In the genomic region with DNA sequence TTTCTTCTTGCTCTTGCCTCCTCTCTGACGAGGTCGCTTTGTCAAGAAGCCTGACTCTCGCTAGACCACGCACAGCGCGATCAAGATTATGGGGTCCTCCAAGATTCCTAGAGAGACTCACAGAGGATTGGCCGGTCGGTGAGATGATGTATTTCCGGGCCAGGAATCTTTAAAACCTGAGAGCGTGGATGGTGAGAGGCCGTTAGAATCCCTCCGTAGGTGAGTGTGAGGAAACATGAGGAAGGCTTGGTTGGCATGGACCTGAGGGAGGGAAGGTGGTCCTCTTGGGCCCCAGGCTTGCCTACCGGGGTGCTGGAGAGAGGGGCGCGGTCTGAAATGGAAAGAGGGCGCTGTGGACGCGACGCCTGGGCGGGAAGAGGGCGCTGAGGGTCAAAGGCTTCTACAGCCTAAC, we compare ENCODE assay signal across 10 mouse cellular contexts. TPM values are rescaled to one million over a fixed set of nuclear protein-coding genes. Genes with fewer than 3 reads are reported as not detected.
DNase-seq lines count a peak whose midpoint lies in the region; ATAC-seq and TF ChIP-seq lines count a peak whose summit lies in the region.
"Had no signal": no experiment of that assay in that cellular context is flagged by ENCODE, and none has a peak within 500 bp of the region (broad histone marks: within the 10 kb centered on the region; RNA-seq: fewer than 3 reads in every experiment).

No protein-coding gene starts in this region.

- H3K9ac ChIP-seq in MEL (ENCODE audit: control insufficient read depth, low read depth, low read length, poor library complexity, severe bottlenecking): peak overlapping the region; percentile 91
- peak overlapping the region; percentile 44 for H3K9ac ChIP-seq in embryonic facial prominence, embryonic 12.5 days
- peak overlapping the region; percentile 39 for H3K9ac ChIP-seq in neural tube, embryonic 14.5 days (replicated peaks; ENCODE audit: low read depth, low read length)

- peak; percentile 75 for DNase-seq in heart, embryonic 10.5 days (ENCODE audit: low spot score)
- no peak for DNase-seq in heart, adult 9 months (ENCODE audit: low spot score in 2 of 2)
- peak; percentile 88 for DNase-seq in MEL (ENCODE audit: low read depth, low spot score)
- peak; percentile 49 for DNase-seq in limb, embryonic 10.5 days (ENCODE audit: low spot score)
- no peak for DNase-seq in gastrocnemius, postnatal 14 days
- no peak for DNase-seq in frontal cortex, postnatal 14 days (ENCODE audit: low spot score in 2 of 2)

- H3K36me3 ChIP-seq in heart, embryonic 10.5 days: 0 out of 2 replicates have a peak, but pooled peaks cover 3% of the 10 kb centered on the region
- peaks cover 0 to 4% of the 10 kb centered on the region in 2 experiments; a peak in 2 of 4 replicates for H3K36me3 ChIP-seq in MEL (ENCODE audit: control insufficient read depth in 1 of 2, insufficient read depth in 2 of 2, low read length in 2 of 2)
- no peaks in the 10 kb centered on the region for H3K36me3 ChIP-seq in embryonic facial prominence, embryonic 12.5 days
- peaks cover 6% of the 10 kb centered on the region for H3K36me3 ChIP-seq in limb, embryonic 10.5 days
- H3K36me3 ChIP-seq in neural tube, embryonic 14.5 days (ENCODE audit: control insufficient read depth, insufficient read depth, low read length): no peaks in the 10 kb centered on the region

- peak; percentile 84 to 96 for TF ChIP-seq POLR2A in MEL (IDR thresholded peaks at IDR 0.05; ENCODE audit: control insufficient read depth in 1 of 2, insufficient read depth in 1 of 2, low read depth in 1 of 2, low read length in 2 of 2, poor library complexity in 1 of 2)

- peak overlapping the region; percentile 44 for H3K4me2 ChIP-seq in embryonic facial prominence, embryonic 12.5 days (replicated peaks)
- H3K4me2 ChIP-seq in neural tube, embryonic 14.5 days (ENCODE audit: low read depth, low read length): peak overlapping the region; percentile 43

- H3K27me3 ChIP-seq in heart, embryonic 10.5 days (ENCODE audit: insufficient read depth, poor library complexity, severe bottlenecking): no peaks in the 10 kb centered on the region
- H3K27me3 ChIP-seq in MEL (ENCODE audit: control insufficient read depth in 1 of 2, insufficient read depth in 2 of 2, low read length in 2 of 2): no peaks in the 10 kb centered on the region
- no peaks in the 10 kb centered on the region for H3K27me3 ChIP-seq in embryonic facial prominence, embryonic 12.5 days
- H3K27me3 ChIP-seq in limb, embryonic 10.5 days (ENCODE audit: low read depth, poor library complexity, severe bottlenecking): no peaks in the 10 kb centered on the region
- no peaks in the 10 kb centered on the region for H3K27me3 ChIP-seq in neural tube, embryonic 14.5 days (ENCODE audit: control insufficient read depth, insufficient read depth, low read length)

- H3K9me3 ChIP-seq in heart, embryonic 10.5 days: no peaks in the 10 kb centered on the region
- no peaks in the 10 kb centered on the region for H3K9me3 ChIP-seq in MEL (replicated peaks; ENCODE audit: insufficient read depth, low read length)
- H3K9me3 ChIP-seq in embryonic facial prominence, embryonic 12.5 days: no peaks in the 10 kb centered on the region
- no peaks in the 10 kb centered on the region for H3K9me3 ChIP-seq in limb, embryonic 10.5 days (replicated peaks)
- no peaks in the 10 kb centered on the region for H3K9me3 ChIP-seq in neural tube, embryonic 14.5 days (ENCODE audit: control insufficient read depth, low read length)

- peaks cover 6% of the 10 kb centered on the region; the same call in 1 of the 2 replicates for H3K4me1 ChIP-seq in heart, embryonic 10.5 days
- peaks cover 0 to 3% of the 10 kb centered on the region in 2 experiments; a peak in 2 of 4 replicates for H3K4me1 ChIP-seq in MEL (ENCODE audit: control insufficient read depth in 1 of 2, insufficient read depth in 2 of 2, low read length in 2 of 2)
- no peaks in the 10 kb centered on the region for H3K4me1 ChIP-seq in embryonic facial prominence, embryonic 12.5 days
- peaks cover 10% of the 10 kb centered on the region for H3K4me1 ChIP-seq in limb, embryonic 10.5 days
- no peaks in the 10 kb centered on the region for H3K4me1 ChIP-seq in neural tube, embryonic 14.5 days (ENCODE audit: control insufficient read depth, insufficient read depth, low read length)

- peaks cover 3% of the 10 kb centered on the region for H3K79me2 ChIP-seq in MEL (ENCODE audit: control insufficient read depth, insufficient read depth, low read length, poor library complexity)

- H3K27ac ChIP-seq in heart, embryonic 10.5 days: peak overlapping the region; percentile 82
- peak overlapping the region; percentile 66 for H3K27ac ChIP-seq in MEL (ENCODE audit: control insufficient read depth, low read depth, low read length)
- no peak overlapping the region for H3K27ac ChIP-seq in embryonic facial prominence, embryonic 12.5 days
- peak overlapping the region; percentile 79 for H3K27ac ChIP-seq in limb, embryonic 10.5 days
- peak overlapping the region; percentile 55; the same call in 1 of the 2 replicates for H3K27ac ChIP-seq in neural tube, embryonic 14.5 days (ENCODE audit: low read depth, low read length)

- 49% methylated on average over 21 of the region's 21 CpGs for WGBS in heart, embryonic 10.5 days
- WGBS in embryonic facial prominence, embryonic 12.5 days: 61% methylated on average over 21 of the region's 21 CpGs
- WGBS in limb, embryonic 10.5 days: 51% methylated on average over 21 of the region's 21 CpGs
- 63% methylated on average over 21 of the region's 21 CpGs for WGBS in neural tube, embryonic 14.5 days

- TF ChIP-seq CTCF in MEL (IDR thresholded peaks at IDR 0.05 in 2 of 3, conservative IDR thresholded peaks at IDR 0.05 in 1 of 3; ENCODE audit: control insufficient read depth in 1 of 3, insufficient read depth in 1 of 3, low read depth in 2 of 3, low read length in 3 of 3, poor library complexity in 1 of 3, severe bottlenecking in 1 of 3): no peak

- ATAC-seq in embryonic facial prominence, embryonic 12.5 days (ENCODE audit: insufficient number of reproducible peaks, insufficient read depth, low FRiP score, low TSS enrichment): 0 out of 2 replicates have a peak, but pooled peaks have one; percentile 64
- peak; percentile 71; the same call in 1 of the 2 replicates for ATAC-seq in neural tube, embryonic 14.5 days (ENCODE audit: low read depth)

- TF ChIP-seq EP300 in MEL (IDR thresholded peaks at IDR 0.05; ENCODE audit: low read depth in 1 of 2, low read length in 2 of 2): 0 out of 4 replicates have a peak, but pooled peaks of 1 of the 2 experiments have one; percentile 18

- TF ChIP-seq RAD21 in MEL (IDR thresholded peaks at IDR 0.05; ENCODE audit: low read depth, low read length): no peak

- peak overlapping the region; percentile 56 for H3K4me3 ChIP-seq in heart, embryonic 10.5 days
- peak overlapping the region; percentile 67 to 92 for H3K4me3 ChIP-seq in MEL (ENCODE audit: control insufficient read depth in 1 of 2, insufficient read depth in 1 of 2, low read depth in 2 of 2, low read length in 2 of 2)
- peak overlapping the region; percentile 52 for H3K4me3 ChIP-seq in embryonic facial prominence, embryonic 12.5 days
- H3K4me3 ChIP-seq in limb, embryonic 10.5 days: peak overlapping the region; percentile 58
- H3K4me3 ChIP-seq in neural tube, embryonic 14.5 days (ENCODE audit: low read depth, low read length): peak overlapping the region; percentile 33
- H3K4me3 ChIP-seq: myocyte had no signal

- intact Hi-C loops in gastrocnemius, postnatal 14 days (cut with DNase I; ENCODE audit: low total_unique reads): no loop called here

RNA-seq across cellular contexts. Expression of gene Fam198a, which starts 12.8 kb away (rescaled TPM):
- 0.42 and 0.72 TPM in 2 replicates for polyA plus RNA-seq in heart, embryonic 10.5 days (2016; fragmentation: Nextera tagmentation; extraction: Ambion mirVana)
- total RNA-seq in MEL (2012; rRNA removed): 0.12 and 0.16 TPM in 2 replicates
- polyA plus RNA-seq in MEL (2012; ENCODE audit: insufficient read depth in 1 of 2, insufficient read length in 2 of 2, low read depth in 1 of 2, low replicate concordance in 2 of 2, missing spikeins in 1 of 2): under 1 TPM in 1 of 2 experiments, not detected in 1; 0.26 TPM
- 2.1 and 2.2 TPM in 2 replicates for polyA plus RNA-seq in embryonic facial prominence, embryonic 12.5 days (2016; fragmentation: Nextera tagmentation; extraction: Ambion mirVana)
- 0.40 and 0.65 TPM in 2 replicates for polyA plus RNA-seq in limb, embryonic 10.5 days (2016; fragmentation: Nextera tagmentation; extraction: Ambion mirVana)
- polyA plus RNA-seq in neural tube, embryonic 14.5 days (2014; fragmentation: Nextera tagmentation; extraction: Ambion mirVana): 1.0 and 2.5 TPM in 2 replicates
- total RNA-seq in gastrocnemius, postnatal 14 days (2021): 1 to 10 TPM; 3.1 to 4.3 TPM

RNA-seq across cellular contexts. Expression of gene Cyp8b1, which starts 21.8 kb away (rescaled TPM):
- not detected in 2 replicates for polyA plus RNA-seq in heart, embryonic 10.5 days (2016; fragmentation: Nextera tagmentation; extraction: Ambion mirVana)
- not detected in 2 replicates for total RNA-seq in MEL (2012; rRNA removed)
- not detected for polyA plus RNA-seq in MEL (2012; ENCODE audit: insufficient read depth in 1 of 2, insufficient read length in 2 of 2, low read depth in 1 of 2, low replicate concordance in 2 of 2, missing spikeins in 1 of 2)
- not detected in 2 replicates for polyA plus RNA-seq in embryonic facial prominence, embryonic 12.5 days (2016; fragmentation: Nextera tagmentation; extraction: Ambion mirVana)
- not detected in 2 replicates for polyA plus RNA-seq in limb, embryonic 10.5 days (2016; fragmentation: Nextera tagmentation; extraction: Ambion mirVana)
- not detected in 2 replicates for polyA plus RNA-seq in neural tube, embryonic 14.5 days (2014; fragmentation: Nextera tagmentation; extraction: Ambion mirVana)
- total RNA-seq in gastrocnemius, postnatal 14 days (2021): not detected
- polyA plus RNA-seq: myocyte, Patski had no signal

RNA-seq across cellular contexts. Expression of gene Ackr2, which starts 39.8 kb away (rescaled TPM):
- polyA plus RNA-seq in heart, embryonic 10.5 days (2016; fragmentation: Nextera tagmentation; extraction: Ambion mirVana): 0.31 TPM in 1 of 2 replicates, not detected in the other
- total RNA-seq in MEL (2012; rRNA removed): not detected in 2 replicates
- polyA plus RNA-seq in MEL (2012; ENCODE audit: insufficient read depth in 1 of 2, insufficient read length in 2 of 2, low read depth in 1 of 2, low replicate concordance in 2 of 2, missing spikeins in 1 of 2): not detected
- 0.22 and 0.27 TPM in 2 replicates for polyA plus RNA-seq in embryonic facial prominence, embryonic 12.5 days (2016; fragmentation: Nextera tagmentation; extraction: Ambion mirVana)
- polyA plus RNA-seq in limb, embryonic 10.5 days (2016; fragmentation: Nextera tagmentation; extraction: Ambion mirVana): 0.16 TPM in 1 of 2 replicates, not detected in the other
- 1.6 and 2.0 TPM in 2 replicates for polyA plus RNA-seq in neural tube, embryonic 14.5 days (2014; fragmentation: Nextera tagmentation; extraction: Ambion mirVana)
- 1 to 10 TPM; 2.2 to 2.8 TPM for total RNA-seq in gastrocnemius, postnatal 14 days (2021)
- polyA plus RNA-seq: Patski had no signal

RNA-seq across cellular contexts. Expression of gene Pomgnt2, which starts 59.0 kb away (rescaled TPM):
- polyA plus RNA-seq in heart, embryonic 10.5 days (2016; fragmentation: Nextera tagmentation; extraction: Ambion mirVana): 12.9 and 16.2 TPM in 2 replicates
- total RNA-seq in MEL (2012; rRNA removed): not detected in 2 replicates
- not detected for polyA plus RNA-seq in MEL (2012; ENCODE audit: insufficient read depth in 1 of 2, insufficient read length in 2 of 2, low read depth in 1 of 2, low replicate concordance in 2 of 2, missing spikeins in 1 of 2)
- polyA plus RNA-seq in embryonic facial prominence, embryonic 12.5 days (2016; fragmentation: Nextera tagmentation; extraction: Ambion mirVana): 13.9 and 15.0 TPM in 2 replicates
- polyA plus RNA-seq in limb, embryonic 10.5 days (2016; fragmentation: Nextera tagmentation; extraction: Ambion mirVana): 11.5 and 12.5 TPM in 2 replicates
- 26.6 and 28.1 TPM in 2 replicates for polyA plus RNA-seq in neural tube, embryonic 14.5 days (2014; fragmentation: Nextera tagmentation; extraction: Ambion mirVana)
- total RNA-seq in gastrocnemius, postnatal 14 days (2021): 1 to 10 TPM; 7.1 to 9.0 TPM

Comparison
In these comparisons a context has a peak if more than half of its experiments do, and no peak if none do; other contexts are left out.
1. DNase-seq: peak in heart, embryonic 10.5 days (single experiment), MEL (single experiment) and limb, embryonic 10.5 days (single experiment); none in heart, adult 9 months (0 of 2), gastrocnemius, postnatal 14 days (single experiment) and frontal cortex, postnatal 14 days (0 of 2).
2. H3K9ac ChIP-seq: peak in every context shown above with its lines; median percentile 91 in MEL; 44 in embryonic facial prominence, embryonic 12.5 days; 39 in neural tube, embryonic 14.5 days.
3. Peak in every context shown above with its lines, with median percentiles within 50 percentile points of each other: H3K4me3 ChIP-seq.